Mouse (Mus musculus) small intestine, adult 2 months (tissue): ENCODE measurements around the gene 5730409E04Rik.

Source experiments
- CTCF ChIP-seq: fragments of 200-500 bp; IDR thresholded peaks from 2 replicates; pipeline ENCODE4 v1.5.1; 2012; ENCODE audit warnings: low read depth, mild to moderate bottlenecking, control low read depth, inconsistent platforms, low read length, moderate library complexity, mixed read lengths; ENCODE audit not compliant: insufficient replicate concordance, insufficient read length; ENCODE audit errors: extremely low read depth
- POLR2A ChIP-seq: fragments of 200-500 bp; IDR thresholded peaks from 2 replicates; pipeline ENCODE4 v1.6.1; 2012; ENCODE audit warnings: low read depth, mild to moderate bottlenecking, control low read depth, inconsistent platforms, low read length, moderate library complexity

GRCm38 (mm10) chr4:126611991-126612390 is 2.4 kb downstream of the 5730409E04Rik start:
- TF ChIP-seq CTCF, result no peak
- no peak for TF ChIP-seq POLR2A
